Mouse (Mus musculus) layer of hippocampus, adult 9-10 months (tissue): ENCODE data around the gene Usp26.

ENCODE experiments used
- DNase-seq: peaks from one replicate; pipeline ENCODE4 v3.0.0; 2022; ENCODE audit warnings: low spot score

Gene Usp26

DNA sequence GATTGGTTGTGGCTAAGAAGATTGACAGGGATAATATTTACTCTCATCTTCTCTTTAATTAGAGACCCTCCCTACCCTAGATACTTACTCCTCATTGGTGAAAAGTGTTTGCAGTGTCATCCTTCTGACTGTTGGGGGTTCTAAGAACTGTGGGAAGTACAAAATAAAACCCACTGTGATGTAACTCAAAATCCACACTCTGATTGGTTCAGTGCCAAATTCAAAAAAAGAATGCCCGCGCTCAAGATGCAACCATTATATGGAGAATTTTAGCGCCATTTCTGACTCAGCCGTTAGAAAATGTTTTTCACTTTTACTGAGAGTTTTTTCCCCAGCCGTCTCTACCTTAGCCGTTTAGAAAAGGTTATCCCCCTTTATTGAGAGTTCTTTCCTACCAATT lies at the start of gene Usp26:
Usp26 (minus strand) TSS at position 101 of the 400 bp plus-strand sequence.
- no peak for DNase-seq

DNA sequence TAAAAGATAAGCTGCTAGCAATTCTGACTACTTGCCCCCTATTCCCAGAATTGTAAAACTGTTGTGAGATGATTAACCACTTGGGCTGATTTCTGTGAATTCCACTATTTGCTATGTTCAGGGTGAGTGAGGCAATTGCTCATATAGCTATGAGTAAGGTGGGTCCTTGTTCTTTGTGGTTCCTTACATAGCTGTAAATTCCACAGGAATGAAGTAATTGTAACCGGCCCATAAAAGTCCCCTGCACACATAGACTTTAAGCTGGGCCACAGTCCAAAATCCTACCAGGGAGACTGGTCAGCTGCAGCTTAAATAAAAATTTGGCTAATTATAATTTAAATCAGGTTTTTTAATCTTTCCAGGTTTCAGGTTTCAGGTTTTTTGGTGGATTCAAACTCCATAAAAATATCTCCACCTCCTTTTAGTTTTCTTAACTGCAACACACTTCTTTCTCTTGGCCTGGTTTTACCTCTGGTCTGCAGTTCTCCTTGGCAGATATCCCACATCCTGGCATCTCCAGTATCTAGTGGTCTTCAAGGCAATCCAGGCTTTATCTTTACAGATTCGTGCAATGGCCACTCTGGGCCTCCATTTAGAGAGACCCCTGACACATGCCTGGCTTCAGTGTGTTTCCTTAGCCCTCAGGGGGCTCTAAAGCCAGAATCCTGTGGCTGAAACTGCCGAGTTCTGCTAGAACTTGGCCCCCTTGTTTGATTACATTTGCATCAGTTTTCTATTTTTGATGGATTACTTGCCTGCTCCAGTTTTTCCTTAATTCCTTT lies 13.6 kb upstream of the Usp26 start:
- no peak for DNase-seq

DNA sequence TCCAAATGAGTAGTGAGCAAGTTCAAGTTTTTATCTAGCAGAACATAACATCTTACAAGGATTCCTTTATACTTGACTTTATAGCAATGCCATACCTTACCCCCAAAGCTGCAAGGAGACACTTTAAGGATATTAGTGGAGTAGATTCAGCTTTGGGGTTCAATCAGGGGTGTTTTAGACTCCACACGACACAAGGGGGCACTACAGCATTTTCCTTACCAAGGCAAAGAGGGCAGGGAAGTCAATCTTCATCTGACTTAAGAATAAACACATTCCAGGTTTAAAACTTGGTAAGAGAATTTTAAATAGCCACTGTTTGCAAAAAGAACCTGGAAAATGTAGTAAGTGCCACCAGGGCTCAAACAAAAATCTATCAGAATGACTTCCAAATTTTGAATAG lies 33.6 kb downstream of the Usp26 start:
- no peak for DNase-seq

DNA sequence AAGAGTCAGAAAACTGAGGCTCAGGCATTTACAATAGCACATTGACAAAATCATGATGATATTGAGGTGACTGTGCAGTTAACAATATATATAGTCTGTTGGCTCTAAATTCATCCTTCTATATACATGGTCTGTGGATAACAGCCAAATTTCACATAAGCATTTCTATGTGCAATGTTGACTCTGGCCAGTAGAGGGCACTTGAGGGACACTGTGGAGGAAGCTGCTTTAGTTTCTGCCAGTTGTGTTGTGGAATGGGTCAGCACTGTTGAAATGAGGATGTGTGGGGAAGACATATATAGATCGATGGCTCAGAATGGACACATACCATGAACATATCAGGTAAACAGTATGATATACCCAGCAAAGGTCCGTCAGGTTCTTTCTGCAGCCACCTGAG lies 64.6 kb downstream of the Usp26 start:
- DNase-seq, result peak; percentile 25

DNA sequence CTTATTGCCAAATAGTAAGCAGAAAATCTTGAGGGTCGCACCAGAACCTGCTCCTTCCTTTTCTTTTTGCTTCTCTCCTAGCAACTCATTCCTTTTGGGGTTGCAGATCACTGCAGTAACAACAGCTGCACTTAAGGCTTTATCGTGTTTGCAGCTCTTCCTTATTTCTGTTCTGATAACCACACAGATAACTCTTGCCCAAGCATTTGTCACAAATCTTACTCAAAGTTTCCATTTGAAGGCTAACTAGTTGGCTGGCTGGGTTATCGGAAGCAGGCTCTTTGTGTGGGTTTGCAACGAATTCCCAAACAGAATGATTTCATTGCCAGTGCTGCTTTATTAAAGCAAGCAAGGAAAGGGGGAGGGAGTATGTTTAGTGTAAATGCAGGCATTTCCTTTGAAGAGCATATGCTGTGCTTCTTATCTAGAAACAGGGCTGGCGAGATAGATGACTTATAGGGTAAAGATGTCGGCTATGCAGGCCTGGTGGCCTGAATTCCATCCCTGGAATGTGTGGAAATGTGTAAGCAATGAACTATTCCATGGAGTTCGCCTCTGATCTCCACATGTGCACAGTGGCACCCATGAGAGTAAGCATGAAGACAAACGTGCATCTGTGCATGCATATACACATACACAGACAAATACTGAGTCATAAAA lies 86.8 kb downstream of the Usp26 start:
- no peak for DNase-seq

DNA sequence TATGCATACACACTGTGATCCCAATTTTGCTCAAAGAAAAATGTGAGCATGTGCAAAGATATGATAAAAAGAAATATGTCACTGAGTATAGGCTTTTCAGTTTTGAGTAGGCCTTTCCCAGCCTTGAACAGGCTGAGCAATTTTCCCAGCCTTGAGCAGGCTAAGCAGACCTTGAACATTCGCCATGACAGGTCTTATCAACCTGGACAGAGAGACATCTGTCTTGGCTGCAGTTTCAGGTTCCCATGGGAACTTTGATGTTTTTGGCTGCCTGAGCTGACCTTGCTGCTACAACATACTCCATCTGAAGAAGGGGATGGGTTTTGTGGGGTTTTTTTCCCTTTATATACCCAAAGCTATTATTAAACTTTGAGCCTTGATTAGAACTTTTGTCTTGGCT lies 88.0 kb downstream of the Usp26 start:
- no peak for DNase-seq
